Mouse (Mus musculus): ENCODE measurements at regions not wholly inside any gene's neighbourhood (a gene's known extent, or its start where the extent isn't known, plus 50 kb on each side); places are given as distances from the start of the nearest gene placed in this dataset.

DNA sequence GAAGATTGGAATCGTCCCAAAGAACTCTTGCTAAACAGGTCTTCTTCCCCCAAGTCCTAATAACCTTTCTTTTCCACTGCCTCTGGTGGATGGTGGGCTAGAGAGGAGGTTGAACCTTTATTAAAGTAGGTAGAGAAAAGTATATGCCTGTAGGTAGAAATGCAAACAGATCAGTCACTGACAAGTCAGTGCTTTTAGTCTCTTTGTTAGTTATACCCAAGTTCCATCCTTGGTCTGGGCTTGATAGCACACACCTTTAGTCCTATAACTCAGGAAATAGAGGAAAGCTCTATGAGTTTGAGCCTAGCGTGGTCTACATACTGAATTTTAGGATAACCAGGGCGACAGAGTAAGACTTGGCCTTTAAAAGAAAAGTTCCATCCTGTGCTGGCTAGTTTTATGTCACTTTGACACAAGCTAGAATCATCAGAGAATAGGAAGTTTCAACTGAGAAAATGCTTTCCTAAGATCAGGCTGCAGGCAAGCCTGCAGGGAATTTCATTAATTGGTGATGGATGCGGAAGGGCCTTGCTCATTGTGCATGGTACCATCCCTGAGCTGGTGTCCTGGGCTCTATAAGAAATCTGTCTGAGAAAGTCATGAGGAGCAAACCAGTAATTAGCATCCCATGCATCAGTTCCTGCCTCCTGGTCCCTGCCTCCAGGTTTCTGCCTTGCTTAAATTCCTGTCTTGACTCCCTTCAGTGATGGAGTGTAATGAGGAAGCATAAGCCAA lies 94.7 kb upstream of the Cpsf6 start:
- TF ChIP-seq POLR2A (IDR thresholded peaks at IDR 0.05; ENCODE audit: low read depth, low read length), result no peak
- TF ChIP-seq ELF1 (IDR thresholded peaks at IDR 0.05; ENCODE audit: low read depth, low read length), result no peak
- no peak for TF ChIP-seq CTCF (conservative IDR thresholded peaks at IDR 0.05 in 1 of 2, IDR thresholded peaks at IDR 0.05 in 1 of 2; ENCODE audit: low read depth in 2 of 2, low read length in 2 of 2)
- TF ChIP-seq EP300 (IDR thresholded peaks at IDR 0.05; ENCODE audit: low read length), result no peak
- no peak for TF ChIP-seq E2F4 (IDR thresholded peaks at IDR 0.05; ENCODE audit: insufficient replicate concordance, low read depth, low read length)
- TF ChIP-seq HCFC1 (IDR thresholded peaks at IDR 0.05; ENCODE audit: low read depth, low read length), result no peak
- TF ChIP-seq JUND (conservative IDR thresholded peaks at IDR 0.05; ENCODE audit: low read depth, low read length), result no peak
- TF ChIP-seq MYC (IDR thresholded peaks at IDR 0.05; ENCODE audit: low read depth, low read length), result no peak
- no peak for TF ChIP-seq KAT2A (IDR thresholded peaks at IDR 0.05; ENCODE audit: insufficient replicate concordance, low read length)

All from CH12.LX (cell line).